Mouse (Mus musculus): ENCODE results near the gene Trmt10c. TPM values are rescaled to one million over a fixed set of nuclear protein-coding genes. Genes with fewer than 3 reads are reported as not detected.
A peak's percentile ranks its signal among the peaks of the same experiment; 100 is the strongest.

The Trmt10c gene
- total RNA-seq (2014; rRNA removed) (7.8 and 10.3 TPM in 2 replicates), polyA plus RNA-seq (2015; fragmentation: Nextera tagmentation; extraction: Ambion mirVana) (15.0 and 15.9 TPM in 2 replicates)

- H3K27ac ChIP-seq: peak within 1 kb of the TSS; percentile 95
- peak within 1 kb of the TSS; percentile 69 for H3K9ac ChIP-seq (replicated peaks; ENCODE audit: low read length)
- H3K36me3 ChIP-seq (ENCODE audit: insufficient read depth, low read length): peaks cover 17% of the 10 kb centered on the region; the same call in 1 of the 2 replicates
- under 1% methylated on average over 63 of the region's 63 CpGs for WGBS
- peak within 1 kb of the TSS; percentile 79 for H3K4me2 ChIP-seq (ENCODE audit: low read depth, low read length)
- ATAC-seq (peak; percentile 100), DNase-seq (ENCODE audit: low spot score) (peak; percentile 96)
- no peaks in the 10 kb centered on the region for H3K9me3 ChIP-seq (ENCODE audit: low read length)
- no peaks in the 10 kb centered on the region for H3K27me3 ChIP-seq (ENCODE audit: insufficient read depth, low read length)
- no peak for TF ChIP-seq CTCF (IDR thresholded peaks at IDR 0.05; ENCODE audit: low read depth)
- H3K4me1 ChIP-seq (ENCODE audit: insufficient read depth, low read length): peaks cover 6% of the 10 kb centered on the region
- peak within 1 kb of the TSS; percentile 66 for H3K4me3 ChIP-seq (ENCODE audit: low read length)
Measured at GRCm38 (mm10) chr16:56037138-56038010, at the start of gene Trmt10c. TSS of gene Trmt10c (minus strand) at chr16:56037819.

- H3K27ac ChIP-seq: no peak overlapping the region
- no peaks in the 10 kb centered on the region for H3K27me3 ChIP-seq (ENCODE audit: insufficient read depth, low read length)
- H3K4me3 ChIP-seq (ENCODE audit: low read length): no peak overlapping the region
- H3K36me3 ChIP-seq (ENCODE audit: insufficient read depth, low read length): peaks cover 5% of the 10 kb centered on the region; the same call in 1 of the 2 replicates
- TF ChIP-seq CTCF (IDR thresholded peaks at IDR 0.05; ENCODE audit: low read depth): no peak
- H3K9me3 ChIP-seq (ENCODE audit: low read length): no peaks in the 10 kb centered on the region
- H3K9ac ChIP-seq (replicated peaks; ENCODE audit: low read length): no peak overlapping the region
- ATAC-seq: no peak
- DNase-seq (ENCODE audit: low spot score): no peak
- no peaks in the 10 kb centered on the region for H3K4me1 ChIP-seq (ENCODE audit: insufficient read depth, low read length)
- 95% methylated on average over 2 of the region's 2 CpGs for WGBS
- H3K4me2 ChIP-seq (ENCODE audit: low read depth, low read length): no peak overlapping the region
Measured at GRCm38 (mm10) chr16:56086336-56086735, 48.7 kb upstream of the Trmt10c start.

- no peak overlapping the region for H3K9ac ChIP-seq (replicated peaks; ENCODE audit: low read length)
- 80% methylated on average over 4 of the region's 4 CpGs for WGBS
- H3K4me1 ChIP-seq (ENCODE audit: insufficient read depth, low read length): no peaks in the 10 kb centered on the region
- H3K27ac ChIP-seq: no peak overlapping the region
- no peak for TF ChIP-seq CTCF (IDR thresholded peaks at IDR 0.05; ENCODE audit: low read depth)
- DNase-seq (ENCODE audit: low spot score) (no peak), ATAC-seq (no peak)
- no peaks in the 10 kb centered on the region for H3K27me3 ChIP-seq (ENCODE audit: insufficient read depth, low read length)
- H3K4me3 ChIP-seq (ENCODE audit: low read length): no peak overlapping the region
- no peaks in the 10 kb centered on the region for H3K9me3 ChIP-seq (ENCODE audit: low read length)
- H3K4me2 ChIP-seq (ENCODE audit: low read depth, low read length): no peak overlapping the region
- H3K36me3 ChIP-seq (ENCODE audit: insufficient read depth, low read length): peaks cover 5% of the 10 kb centered on the region; the same call in 1 of the 2 replicates
Measured at GRCm38 (mm10) chr16:56081691-56082090, 44.1 kb upstream of the Trmt10c start.

GRCm38 (mm10) chr16:56079419-56079818 lies 41.8 kb upstream of the Trmt10c start:
- Histone ChIP-seq H3K4me3 (ENCODE audit: low read length) (no peak overlapping the region), H3K4me2 (ENCODE audit: low read depth, low read length) (no peak overlapping the region), H3K9me3 (ENCODE audit: low read length) (no peaks in the 10 kb centered on the region), H3K27ac (no peak overlapping the region), H3K9ac (replicated peaks; ENCODE audit: low read length) (no peak overlapping the region), H3K27me3 (ENCODE audit: insufficient read depth, low read length) (no peaks in the 10 kb centered on the region), H3K4me1 (ENCODE audit: insufficient read depth, low read length) (no peaks in the 10 kb centered on the region), H3K36me3 (ENCODE audit: insufficient read depth, low read length) (no peaks in the 10 kb centered on the region)
- TF ChIP-seq CTCF (IDR thresholded peaks at IDR 0.05; ENCODE audit: low read depth): no peak
- ATAC-seq: no peak
- DNase-seq (ENCODE audit: low spot score): no peak
- WGBS: 98% methylated on average over 1 of the region's 1 CpGs

GRCm38 (mm10) chr16:56076121-56076869 lies 38.7 kb upstream of the Trmt10c start:
- Histone ChIP-seq H3K4me2 (ENCODE audit: low read depth, low read length) (peak overlapping the region; percentile 62), H3K27ac (peak overlapping the region; percentile 96), H3K9ac (replicated peaks; ENCODE audit: low read length) (peak overlapping the region; percentile 80), H3K36me3 (ENCODE audit: insufficient read depth, low read length) (no peaks in the 10 kb centered on the region), H3K27me3 (ENCODE audit: insufficient read depth, low read length) (no peaks in the 10 kb centered on the region), H3K4me1 (ENCODE audit: insufficient read depth, low read length) (no peaks in the 10 kb centered on the region), H3K9me3 (ENCODE audit: low read length) (no peaks in the 10 kb centered on the region), H3K4me3 (ENCODE audit: low read length) (peak overlapping the region; percentile 77)
- ATAC-seq (no peak), DNase-seq (ENCODE audit: low spot score) (peak; percentile 19)
- 5% methylated on average over 11 of the region's 11 CpGs for WGBS
- TF ChIP-seq CTCF (IDR thresholded peaks at IDR 0.05; ENCODE audit: low read depth): no peak

GRCm38 (mm10) chr16:56075222-56076111 lies 37.8 kb upstream of the Trmt10c start:
- DNase-seq (ENCODE audit: low spot score): peak; percentile 95
- H3K4me1 ChIP-seq (ENCODE audit: insufficient read depth, low read length): no peaks in the 10 kb centered on the region
- H3K27me3 ChIP-seq (ENCODE audit: insufficient read depth, low read length): no peaks in the 10 kb centered on the region
- H3K27ac ChIP-seq: peak overlapping the region; percentile 96
- no peaks in the 10 kb centered on the region for H3K9me3 ChIP-seq (ENCODE audit: low read length)
- TF ChIP-seq CTCF (IDR thresholded peaks at IDR 0.05; ENCODE audit: low read depth): no peak
- peak overlapping the region; percentile 77 for H3K4me3 ChIP-seq (ENCODE audit: low read length)
- H3K4me2 ChIP-seq (ENCODE audit: low read depth, low read length): peak overlapping the region; percentile 62
- peak; percentile 92 for ATAC-seq
- H3K9ac ChIP-seq (replicated peaks; ENCODE audit: low read length): peak overlapping the region; percentile 80
- under 1% methylated on average over 55 of the region's 66 CpGs for WGBS
- H3K36me3 ChIP-seq (ENCODE audit: insufficient read depth, low read length): no peaks in the 10 kb centered on the region

All from hindbrain, postnatal 0 days (tissue).